Mouse (Mus musculus) liver, embryonic 11.5 days (tissue): ENCODE results near the gene Sufu. TPM values are rescaled to one million over a fixed set of nuclear protein-coding genes. Genes with fewer than 3 reads are reported as not detected.

ENCODE experiments used
- ATAC-seq: fragments of 200-750 bp; cut with Nextera tagmentation; replicated peaks from 2 replicates; pipeline ENCODE4 v1.8.0; 2017; ENCODE audit warnings: moderate number of reproducible peaks, mild to moderate bottlenecking, moderate TSS enrichment, moderate library complexity; ENCODE audit not compliant: low FRiP score
- DNase-seq: peaks from one replicate; pipeline ENCODE4 v3.0.0-alpha.2; 2017; ENCODE audit warnings: low spot score
- H3K27ac ChIP-seq: fragments of 300-500 bp; sonication (generic); 2 replicates; pipeline ENCODE4 v1.5.1; 2014; ENCODE audit warnings: mild to moderate bottlenecking, low read depth, low read length, control low read depth
- H3K27me3 ChIP-seq: fragments of 300-500 bp; sonication (generic); replicated peaks from 2 replicates; pipeline ENCODE4 v1.6.1; 2014; ENCODE audit warnings: low read length, mixed read lengths; ENCODE audit not compliant: control insufficient read depth, insufficient read depth
- H3K36me3 ChIP-seq: fragments of 300-500 bp; sonication (generic); 2 replicates; pipeline ENCODE4 v1.6.1; 2014; ENCODE audit warnings: mild to moderate bottlenecking, low read length, moderate library complexity, mixed read lengths; ENCODE audit not compliant: control insufficient read depth, insufficient read depth
- H3K4me1 ChIP-seq: fragments of 300-500 bp; sonication (generic); replicated peaks from 2 replicates; pipeline ENCODE4 v1.6.1; 2014; ENCODE audit warnings: low read length, mixed read lengths; ENCODE audit not compliant: control insufficient read depth, insufficient read depth
- H3K4me2 ChIP-seq: fragments of 300-500 bp; sonication (generic); 2 replicates; pipeline ENCODE4 v1.6.1; 2014; ENCODE audit warnings: mild to moderate bottlenecking, control low read depth, moderate library complexity
- H3K4me3 ChIP-seq: fragments of 300-500 bp; sonication (generic); 2 replicates; pipeline ENCODE4 v1.5.1; 2014; ENCODE audit warnings: low read depth, low read length, control low read depth
- H3K9ac ChIP-seq: fragments of 300-500 bp; sonication (generic); 2 replicates; pipeline ENCODE4 v1.6.1; 2014; ENCODE audit warnings: low read depth, low read length, control low read depth
- H3K9me3 ChIP-seq: fragments of 300-500 bp; sonication (generic); 2 replicates; pipeline ENCODE4 v1.6.1; 2016; ENCODE audit warnings: low read length, inconsistent platforms, mixed read lengths; ENCODE audit not compliant: control insufficient read depth
- WGBS: fragments of 180-500 bp; shearing (Covaris S2); extraction: QIAGEN DNeasy Blood & Tissue Kit; methylation state at CpG from one replicate; pipeline ENCODE4 v1.1.7; 2014; 5-methylcytosine and 5-hydroxymethylcytosine counted together
- polyA plus RNA-seq: library from polyadenylated mRNA; unstranded; fragments of >200 nt; fragmentation: Nextera tagmentation; extraction: Ambion mirVana; gene quantifications from 2 replicates; pipeline ENCODE4 v1.2.1, GENCODE M21; 2014

Sufu gene
- polyA plus RNA-seq, 1 experiment from 2014 or later, result 22.8 TPM

GRCm38 (mm10) chr19:46357344-46358280 lies 39.1 kb upstream of the Sufu start:
- Histone ChIP-seq H3K4me2 (peak overlapping the region; percentile 99), H3K27me3 (no peaks in the 10 kb centered on the region), H3K9me3 (no peaks in the 10 kb centered on the region), H3K4me3 (peak overlapping the region; percentile 70), H3K9ac (peak overlapping the region; percentile 78), H3K27ac (peak overlapping the region; percentile 71), H3K36me3 (no peaks in the 10 kb centered on the region), H3K4me1 (peaks cover 5% of the 10 kb centered on the region; the same call in 1 of the 2 replicates)
- peak; percentile 61; the same call in 1 of the 2 replicates for ATAC-seq
- 12% methylated on average over 25 of the region's 25 CpGs for WGBS
- no peak for DNase-seq

- Histone ChIP-seq H3K4me2 (peak overlapping the region; percentile 99), H3K27me3 (no peaks in the 10 kb centered on the region), H3K9me3 (no peaks in the 10 kb centered on the region), H3K9ac (peak overlapping the region; percentile 78; the same call in 1 of the 2 replicates), H3K4me3 (peak overlapping the region; percentile 70), H3K27ac (peak overlapping the region; percentile 71), H3K4me1 (0 out of 2 replicates have a peak, but pooled peaks cover 3% of the 10 kb centered on the region), H3K36me3 (no peaks in the 10 kb centered on the region)
- ATAC-seq (peak; percentile 10; the same call in 1 of the 2 replicates), DNase-seq (no peak)
- WGBS, result 43% methylated on average over 4 of the region's 4 CpGs
Observed at GRCm38 (mm10) chr19:46358381-46358780, 38.3 kb upstream of the Sufu start.

DNA sequence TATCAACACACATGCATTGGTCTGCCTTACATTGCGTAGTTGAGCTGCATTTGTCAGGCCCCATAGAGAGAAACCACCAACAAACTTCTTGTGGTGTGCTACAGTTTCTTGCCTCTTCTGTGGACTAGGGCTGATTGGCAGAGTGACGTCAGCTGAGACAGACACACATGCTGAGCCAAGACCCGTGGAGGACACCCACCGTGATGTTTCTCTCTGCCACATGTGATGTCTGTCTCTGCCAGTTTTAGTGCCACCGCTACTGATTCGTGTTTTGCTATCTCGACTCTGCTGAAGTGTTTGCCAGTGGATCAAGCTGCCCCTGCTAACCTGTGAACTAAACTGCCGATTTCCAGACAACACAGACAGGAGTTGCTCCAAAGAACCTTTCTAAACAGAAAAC lies 34.6 kb upstream of the Sufu start:
- H3K4me3 ChIP-seq, result no peak overlapping the region
- 84% methylated on average over 8 of the region's 8 CpGs for WGBS
- no peak overlapping the region for H3K9ac ChIP-seq
- H3K27ac ChIP-seq, result no peak overlapping the region
- ATAC-seq (no peak), DNase-seq (no peak)
- no peaks in the 10 kb centered on the region for H3K27me3 ChIP-seq
- 0 out of 2 replicates have a peak, but pooled peaks cover 3% of the 10 kb centered on the region for H3K4me1 ChIP-seq
- H3K9me3 ChIP-seq, result no peaks in the 10 kb centered on the region
- no peaks in the 10 kb centered on the region for H3K36me3 ChIP-seq
- no peak overlapping the region for H3K4me2 ChIP-seq

- DNase-seq (no peak), ATAC-seq (no peak)
- Histone ChIP-seq H3K36me3 (no peaks in the 10 kb centered on the region), H3K9me3 (no peaks in the 10 kb centered on the region), H3K9ac (no peak overlapping the region), H3K27me3 (no peaks in the 10 kb centered on the region), H3K4me1 (no peaks in the 10 kb centered on the region), H3K4me3 (no peak overlapping the region), H3K27ac (no peak overlapping the region), H3K4me2 (no peak overlapping the region)
- 72% methylated on average over 11 of the region's 11 CpGs for WGBS
Observed at GRCm38 (mm10) chr19:46363294-46364009, 33.2 kb upstream of the Sufu start.

DNA sequence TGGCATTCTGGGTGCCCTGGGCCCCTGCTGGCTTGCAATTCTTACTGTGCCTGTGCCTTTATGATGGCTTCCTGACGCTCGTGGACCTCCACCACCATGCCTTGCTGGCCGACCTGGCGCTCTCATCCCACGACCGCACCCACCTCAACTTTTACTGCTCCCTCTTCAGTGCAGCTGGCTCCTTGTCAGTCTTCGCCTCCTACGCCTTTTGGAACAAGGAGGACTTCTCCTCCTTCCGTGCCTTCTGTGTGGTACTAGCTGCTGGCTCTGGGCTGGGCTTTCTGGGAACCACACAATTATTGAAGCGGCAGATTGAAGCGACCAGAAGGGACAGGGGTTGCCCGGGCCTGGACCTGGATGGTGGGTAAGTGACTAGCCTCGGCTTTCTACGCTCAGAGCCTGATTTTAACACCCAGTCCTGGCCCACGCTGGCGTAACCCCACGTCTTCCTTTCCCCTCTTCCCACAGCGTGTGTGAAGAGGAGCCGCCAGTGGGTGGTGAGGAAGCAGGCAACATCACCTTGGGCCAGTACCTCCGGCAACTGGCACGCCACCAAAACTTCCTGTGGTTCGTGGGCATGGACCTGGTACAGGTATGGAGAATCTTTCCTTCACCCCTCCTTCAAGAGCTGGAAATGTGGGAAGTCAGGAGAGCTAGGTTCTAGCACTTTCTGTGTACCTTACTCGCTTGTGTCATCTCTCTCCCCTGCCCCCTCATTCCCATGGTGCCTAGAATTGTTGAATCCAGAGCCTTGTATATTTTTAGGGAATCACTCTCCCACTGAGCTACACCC lies 28.7 kb upstream of the Sufu start:
- Histone ChIP-seq H3K4me1 (no peaks in the 10 kb centered on the region), H3K4me3 (no peak overlapping the region), H3K27ac (no peak overlapping the region), H3K9ac (no peak overlapping the region), H3K4me2 (no peak overlapping the region), H3K9me3 (no peaks in the 10 kb centered on the region), H3K27me3 (no peaks in the 10 kb centered on the region), H3K36me3 (no peaks in the 10 kb centered on the region)
- ATAC-seq (no peak), DNase-seq (no peak)
- WGBS, result 87% methylated on average over 23 of the region's 23 CpGs

- H3K27me3 ChIP-seq, result no peaks in the 10 kb centered on the region
- H3K9ac ChIP-seq, result no peak overlapping the region
- no peak overlapping the region for H3K27ac ChIP-seq
- no peaks in the 10 kb centered on the region for H3K9me3 ChIP-seq
- WGBS, result 22% methylated on average over 4 of the region's 4 CpGs
- H3K4me3 ChIP-seq, result no peak overlapping the region
- no peaks in the 10 kb centered on the region for H3K36me3 ChIP-seq
- ATAC-seq (no peak), DNase-seq (no peak)
- H3K4me2 ChIP-seq, result no peak overlapping the region
- H3K4me1 ChIP-seq, result no peaks in the 10 kb centered on the region
Observed at GRCm38 (mm10) chr19:46369204-46369603, 27.5 kb upstream of the Sufu start.

DNA sequence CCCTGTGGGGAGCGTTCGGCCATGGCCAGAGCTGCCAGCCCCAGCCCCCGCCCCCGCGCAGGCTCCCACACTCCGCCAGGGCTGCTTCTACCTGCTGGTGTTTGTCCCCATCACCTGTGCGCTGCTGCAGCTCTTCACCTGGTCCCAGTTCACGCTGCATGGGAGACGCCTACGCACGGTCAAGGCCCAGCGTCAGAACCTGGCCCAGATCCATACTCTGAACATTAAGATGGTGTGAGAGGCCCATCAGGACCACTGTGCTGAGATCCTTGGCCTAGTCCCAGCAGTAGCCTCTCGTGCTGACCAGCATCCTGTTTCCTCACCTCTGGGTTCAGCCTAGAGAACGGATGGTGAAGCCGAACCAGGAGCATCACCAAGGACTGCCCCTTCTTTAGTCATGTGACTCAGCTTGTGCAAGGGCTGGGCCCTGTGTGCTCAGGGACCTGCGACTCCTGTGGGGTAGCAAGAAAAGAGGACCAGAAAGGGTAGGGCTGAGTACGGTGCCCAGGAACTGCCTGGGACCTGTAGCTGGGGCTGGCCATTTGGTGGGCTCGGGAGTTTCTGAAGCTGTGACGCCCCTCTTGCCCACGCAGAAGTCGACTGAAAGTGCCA lies 22.1 kb upstream of the Sufu start:
- Histone ChIP-seq H3K9me3 (no peaks in the 10 kb centered on the region), H3K4me3 (no peak overlapping the region), H3K4me2 (no peak overlapping the region), H3K27me3 (no peaks in the 10 kb centered on the region), H3K36me3 (peaks cover 15% of the 10 kb centered on the region; the same call in 1 of the 2 replicates), H3K4me1 (peaks cover 4% of the 10 kb centered on the region; the same call in 1 of the 2 replicates), H3K27ac (no peak overlapping the region), H3K9ac (no peak overlapping the region)
- 61% methylated on average over 21 of the region's 21 CpGs for WGBS
- DNase-seq, result no peak
- ATAC-seq, result no peak; the same call in 1 of the 2 replicates

GRCm38 (mm10) chr19:46375489-46375888 lies 21.2 kb upstream of the Sufu start:
- Histone ChIP-seq H3K27me3 (no peaks in the 10 kb centered on the region), H3K4me2 (no peak overlapping the region), H3K4me3 (no peak overlapping the region), H3K9me3 (no peaks in the 10 kb centered on the region), H3K9ac (no peak overlapping the region), H3K36me3 (peaks cover 23% of the 10 kb centered on the region), H3K27ac (no peak overlapping the region), H3K4me1 (peaks cover 4% of the 10 kb centered on the region; the same call in 1 of the 2 replicates)
- ATAC-seq (no peak), DNase-seq (no peak)
- WGBS, result 79% methylated on average over 5 of the region's 5 CpGs
